Mouse (Mus musculus) ES-E14 (cell line): ENCODE data around the gene Lyrm1. TPM values are rescaled to one million over a fixed set of nuclear protein-coding genes. Genes with fewer than 3 reads are reported as not detected.

ENCODE experiments used
- DNase-seq: peaks from one replicate; pipeline ENCODE4 v3.0.0-alpha.2; 2013; ENCODE audit warnings: low read depth, low spot score
- H3K27ac ChIP-seq: 2 replicates; pipeline ENCODE4 v1.5.1; 2012; ENCODE audit warnings: low read depth, mild to moderate bottlenecking, low read length, moderate library complexity, mixed read lengths; ENCODE audit not compliant: poor library complexity, insufficient read depth, severe bottlenecking
- H3K36me3 ChIP-seq: 2 replicates; pipeline ENCODE4 v1.6.1; 2012; ENCODE audit warnings: mild to moderate bottlenecking, low read length, moderate library complexity, mixed read lengths; ENCODE audit not compliant: control insufficient read depth, poor library complexity, insufficient read depth, severe bottlenecking
- H3K4me1 ChIP-seq, 2 experiments: fragments of 150-350 bp in 1 of 2; sonication (generic) in 1 of 2; 2 replicates each; pipeline ENCODE4 v1.6.1; 2012; ENCODE audit warnings: low read length in 2 of 2, mild to moderate bottlenecking in 1 of 2, mixed read lengths in 1 of 2; ENCODE audit not compliant: control insufficient read depth in 2 of 2, insufficient read depth in 2 of 2, poor library complexity in 1 of 2
- H3K4me3 ChIP-seq, 2 experiments: fragments of 150-350 bp in 1 of 2; sonication (generic) in 1 of 2; 2 replicates each; pipeline ENCODE4 v1.5.1; 2012; ENCODE audit warnings: low read length in 2 of 2, low read depth in 1 of 2, mild to moderate bottlenecking in 1 of 2, mixed read lengths in 1 of 2; ENCODE audit not compliant: insufficient read depth in 1 of 2, poor library complexity in 1 of 2, severe bottlenecking in 1 of 2
- H3K9ac ChIP-seq: 2 replicates; pipeline ENCODE4 v1.6.1; 2012; ENCODE audit warnings: low read depth, mild to moderate bottlenecking, low read length, mixed read lengths; ENCODE audit not compliant: poor library complexity, insufficient read depth, severe bottlenecking
- H3K9me3 ChIP-seq: fragments of 150-350 bp; sonication (generic); 2 replicates; pipeline ENCODE4 v1.6.1; 2012; ENCODE audit warnings: low read depth, mild to moderate bottlenecking, low read length; ENCODE audit not compliant: control insufficient read depth, insufficient read depth
- CHD2 ChIP-seq: IDR thresholded peaks from 2 replicates; pipeline ENCODE4 v1.6.1; 2014; ENCODE audit warnings: mild to moderate bottlenecking, low read depth, low read length, inconsistent platforms
- HCFC1 ChIP-seq: IDR thresholded peaks from 2 replicates; pipeline ENCODE4 v1.6.1; 2012; ENCODE audit warnings: low read length, inconsistent platforms, borderline replicate concordance; ENCODE audit not compliant: insufficient read depth
- MAFK ChIP-seq: IDR thresholded peaks from 2 replicates; pipeline ENCODE4 v1.6.1; 2014; ENCODE audit warnings: mild to moderate bottlenecking, low read depth, low read length, inconsistent platforms; ENCODE audit not compliant: insufficient read depth
- ZC3H11A ChIP-seq: IDR thresholded peaks from 2 replicates; pipeline ENCODE4 v1.6.1; 2012; ENCODE audit warnings: low read depth, mild to moderate bottlenecking, inconsistent platforms, low read length, borderline replicate concordance
- ZNF384 ChIP-seq: IDR thresholded peaks from 2 replicates; pipeline ENCODE4 v1.6.1; 2012; ENCODE audit warnings: low read depth, low read length, inconsistent platforms
- in situ Hi-C, 2 experiments: fragments of 600-800 bp; cut with MboI; formaldehyde crosslinking; loops; one replicate each; pipeline ENCODE4 v1.15.1; 2025; ENCODE audit warnings: low sequenced_read_pairs in 2 of 2, inconsistent platforms in 1 of 2; ENCODE audit not compliant: unreplicated experiment in 2 of 2
- total RNA-seq: library from RNA; depleted of rRNA; stranded (reverse); fragments of 300-350 nt; gene quantifications from 2 replicates; pipeline ENCODE4 v1.2.3, GENCODE M21; 2012

The Lyrm1 gene
- total RNA-seq, 1 experiment, result 3.8 TPM

- in situ Hi-C loops, result no loop called here
- H3K9ac ChIP-seq, result no peak overlapping the region
- H3K36me3 ChIP-seq, result no peaks in the 10 kb centered on the region; the same call in 1 of the 2 replicates
- peaks cover 3 to 5% of the 10 kb centered on the region in 2 experiments; a peak in 2 of 4 replicates for H3K4me1 ChIP-seq
- no peaks in the 10 kb centered on the region for H3K9me3 ChIP-seq
- TF ChIP-seq HCFC1 (no peak), MAFK (no peak), CHD2 (no peak)
- DNase-seq, result no peak
- H3K4me3 ChIP-seq, result no peak overlapping the region
- no peak overlapping the region for H3K27ac ChIP-seq
Observed at GRCm38 (mm10) chr7:119887887-119888286, 7.8 kb upstream of the Lyrm1 start.

- H3K4me3 ChIP-seq, result no peak overlapping the region
- peaks cover 3 to 8% of the 10 kb centered on the region in 2 experiments for H3K4me1 ChIP-seq
- no peak overlapping the region for H3K27ac ChIP-seq
- TF ChIP-seq ZNF384, result no peak
- TF ChIP-seq HCFC1, result no peak
- TF ChIP-seq CHD2, result no peak
- TF ChIP-seq MAFK, result no peak
- no peak for TF ChIP-seq ZC3H11A
- no peaks in the 10 kb centered on the region for H3K9me3 ChIP-seq
- no peak overlapping the region for H3K9ac ChIP-seq
- no peak for DNase-seq
- in situ Hi-C loops, result no loop called here
- no peaks in the 10 kb centered on the region; the same call in 1 of the 2 replicates for H3K36me3 ChIP-seq
Observed at GRCm38 (mm10) chr7:119892198-119892597, 3.5 kb upstream of the Lyrm1 start.

GRCm38 (mm10) chr7:119892742-119893141, 2.9 kb upstream of the Lyrm1 start:
- DNase-seq, result no peak
- Histone ChIP-seq H3K4me3 (no peak overlapping the region), H3K27ac (no peak overlapping the region)

GRCm38 (mm10) chr7:119894818-119895544, 680 bp upstream of the Lyrm1 start:
- no peak for TF ChIP-seq HCFC1
- peak overlapping the region; percentile 85 to 91 for H3K4me3 ChIP-seq
- no peaks in the 10 kb centered on the region for H3K36me3 ChIP-seq
- DNase-seq, result no peak
- in situ Hi-C loops, result no loop called here
- H3K9me3 ChIP-seq, result no peaks in the 10 kb centered on the region
- peak overlapping the region; percentile 94 for H3K9ac ChIP-seq
- H3K27ac ChIP-seq, result peak overlapping the region; percentile 70
- peaks cover 8 to 22% of the 10 kb centered on the region in 2 experiments for H3K4me1 ChIP-seq

More at GRCm38 (mm10) chr7:119892742-119893141, 2.9 kb upstream of the Lyrm1 start:
- Histone ChIP-seq H3K9ac (no peak overlapping the region), H3K36me3 (no peaks in the 10 kb centered on the region), H3K9me3 (no peaks in the 10 kb centered on the region), H3K4me1 (peaks cover 3 to 11% of the 10 kb centered on the region in 2 experiments)
- in situ Hi-C loops, result no loop called here
- TF ChIP-seq ZC3H11A (no peak), ZNF384 (no peak), CHD2 (no peak), HCFC1 (no peak), MAFK (no peak)

GRCm38 (mm10) chr7:119897521-119898109, 2.0 kb downstream of the Lyrm1 start:
- H3K27ac ChIP-seq, result peak overlapping the region; percentile 96; the same call in 1 of the 2 replicates

More at GRCm38 (mm10) chr7:119897521-119898109, 2.0 kb downstream of the Lyrm1 start:
- Histone ChIP-seq H3K9ac (no peak overlapping the region), H3K4me3 (no peak overlapping the region), H3K4me1 (peaks cover 7 to 17% of the 10 kb centered on the region in 2 experiments), H3K36me3 (no peaks in the 10 kb centered on the region), H3K9me3 (no peaks in the 10 kb centered on the region)
- TF ChIP-seq ZC3H11A (no peak), HCFC1 (no peak), ZNF384 (no peak), MAFK (no peak), CHD2 (no peak)
- DNase-seq, result peak; percentile 9
- in situ Hi-C loops, result no loop called here
